Mouse (Mus musculus): ENCODE measurements around the gene Tmem38b.
"Not testable (repeated sequence)": the region's sequence is repeated elsewhere in the genome, so short reads cannot be mapped to it uniquely, and the experiment has no call there.

Tmem38b gene

GRCm38 (mm10) chr4:53825821-53826605, at the start of gene Tmem38b:
Tmem38b (plus strand) TSS chr4:53826045.
- DNase-seq (ENCODE audit: low spot score), result peak; percentile 77

GRCm38 (mm10) chr4:53781396-53781795, 44.4 kb upstream of the Tmem38b start:
- DNase-seq (ENCODE audit: low spot score), result no peak

GRCm38 (mm10) chr4:53782216-53783070, 43.4 kb upstream of the Tmem38b start:
- DNase-seq (ENCODE audit: low spot score), result no peak

GRCm38 (mm10) chr4:53785746-53786398, 40.0 kb upstream of the Tmem38b start:
- DNase-seq (ENCODE audit: low spot score), result no peak

- DNase-seq (ENCODE audit: low spot score), result no peak
Observed at GRCm38 (mm10) chr4:53786851-53787250, 39.0 kb upstream of the Tmem38b start.

GRCm38 (mm10) chr4:53789346-53789745, 36.5 kb upstream of the Tmem38b start:
- no peak for DNase-seq (ENCODE audit: low spot score)

GRCm38 (mm10) chr4:53794257-53794966, 31.4 kb upstream of the Tmem38b start:
- DNase-seq (ENCODE audit: low spot score), result no peak

GRCm38 (mm10) chr4:53795086-53795485, 30.8 kb upstream of the Tmem38b start:
- no peak for DNase-seq (ENCODE audit: low spot score)

- DNase-seq (ENCODE audit: low spot score), result no peak
Observed at GRCm38 (mm10) chr4:53795706-53796105, 30.1 kb upstream of the Tmem38b start.

- DNase-seq (ENCODE audit: low spot score), result no peak
Observed at GRCm38 (mm10) chr4:53796865-53797772, 28.7 kb upstream of the Tmem38b start.

GRCm38 (mm10) chr4:53798896-53799676, 26.8 kb upstream of the Tmem38b start:
- DNase-seq (ENCODE audit: low spot score), result no peak

GRCm38 (mm10) chr4:53799753-53800152, 26.1 kb upstream of the Tmem38b start:
- DNase-seq (ENCODE audit: low spot score), result no peak

- DNase-seq (ENCODE audit: low spot score), result not testable (repeated sequence)
Observed at GRCm38 (mm10) chr4:53803674-53804073, 22.2 kb upstream of the Tmem38b start.

- not testable (repeated sequence) for DNase-seq (ENCODE audit: low spot score)
Observed at GRCm38 (mm10) chr4:53806428-53806827, 19.4 kb upstream of the Tmem38b start.

- DNase-seq (ENCODE audit: low spot score), result no peak
Observed at GRCm38 (mm10) chr4:53818320-53818719, 7.5 kb upstream of the Tmem38b start.

GRCm38 (mm10) chr4:53823697-53824096, 2.1 kb upstream of the Tmem38b start:
- DNase-seq (ENCODE audit: low spot score), result peak; percentile 60

- DNase-seq (ENCODE audit: low spot score), result no peak
Observed at GRCm38 (mm10) chr4:53824831-53825230, 1.0 kb upstream of the Tmem38b start.

GRCm38 (mm10) chr4:53826641-53827248, 900 bp downstream of the Tmem38b start:
- DNase-seq (ENCODE audit: low spot score), result no peak

- DNase-seq (ENCODE audit: low spot score), result no peak
Observed at GRCm38 (mm10) chr4:53827869-53828268, 2.0 kb downstream of the Tmem38b start.

GRCm38 (mm10) chr4:53828914-53829313, 3.1 kb downstream of the Tmem38b start:
- DNase-seq (ENCODE audit: low spot score), result no peak

Measured in urinary bladder, postnatal 14 days (tissue).